Mouse (Mus musculus) lung, postnatal 0 days (tissue): ENCODE measurements around the gene Eps15.

ENCODE experiments used
- CTCF ChIP-seq: IDR thresholded peaks from 2 replicates; pipeline ENCODE4 v1.5.1; 2016; ENCODE audit warnings: antibody characterized with exemption, mild to moderate bottlenecking
- EP300 ChIP-seq: IDR thresholded peaks from 2 replicates; pipeline ENCODE4 v1.6.1; 2016; ENCODE audit warnings: antibody characterized with exemption, mild to moderate bottlenecking, control low read depth

DNA sequence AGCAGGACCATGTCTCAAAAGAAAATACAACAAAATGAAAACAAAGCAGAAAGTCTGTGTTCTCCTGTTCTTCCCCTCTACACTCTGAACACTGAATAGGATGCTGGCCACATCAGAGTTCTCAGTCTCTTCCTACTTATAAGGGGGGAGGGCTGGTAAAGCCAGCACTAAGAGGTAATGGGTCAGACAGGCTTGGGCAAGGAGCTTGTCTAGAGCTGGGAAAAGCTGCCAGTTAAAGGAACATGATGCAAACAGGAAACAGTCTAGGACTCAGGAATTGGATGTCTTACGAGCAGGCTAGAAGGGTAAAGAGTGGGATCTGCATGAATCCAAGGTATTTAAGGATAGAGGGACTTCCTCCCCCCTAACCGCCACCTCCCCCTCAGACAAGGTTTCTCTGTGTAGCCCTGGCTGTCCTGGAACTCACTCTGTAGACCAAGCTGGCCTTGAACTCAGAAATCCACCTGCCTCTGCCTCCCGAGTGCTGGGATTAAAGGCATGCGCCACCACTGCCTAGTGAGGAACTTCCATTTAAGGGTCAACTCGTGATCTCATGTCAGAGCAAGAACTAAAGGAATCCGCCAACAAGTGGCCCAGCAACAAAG is 35.0 kb upstream of the Eps15 start:
- no peak for TF ChIP-seq CTCF
- TF ChIP-seq EP300 = no peak
